In the genomic region with DNA sequence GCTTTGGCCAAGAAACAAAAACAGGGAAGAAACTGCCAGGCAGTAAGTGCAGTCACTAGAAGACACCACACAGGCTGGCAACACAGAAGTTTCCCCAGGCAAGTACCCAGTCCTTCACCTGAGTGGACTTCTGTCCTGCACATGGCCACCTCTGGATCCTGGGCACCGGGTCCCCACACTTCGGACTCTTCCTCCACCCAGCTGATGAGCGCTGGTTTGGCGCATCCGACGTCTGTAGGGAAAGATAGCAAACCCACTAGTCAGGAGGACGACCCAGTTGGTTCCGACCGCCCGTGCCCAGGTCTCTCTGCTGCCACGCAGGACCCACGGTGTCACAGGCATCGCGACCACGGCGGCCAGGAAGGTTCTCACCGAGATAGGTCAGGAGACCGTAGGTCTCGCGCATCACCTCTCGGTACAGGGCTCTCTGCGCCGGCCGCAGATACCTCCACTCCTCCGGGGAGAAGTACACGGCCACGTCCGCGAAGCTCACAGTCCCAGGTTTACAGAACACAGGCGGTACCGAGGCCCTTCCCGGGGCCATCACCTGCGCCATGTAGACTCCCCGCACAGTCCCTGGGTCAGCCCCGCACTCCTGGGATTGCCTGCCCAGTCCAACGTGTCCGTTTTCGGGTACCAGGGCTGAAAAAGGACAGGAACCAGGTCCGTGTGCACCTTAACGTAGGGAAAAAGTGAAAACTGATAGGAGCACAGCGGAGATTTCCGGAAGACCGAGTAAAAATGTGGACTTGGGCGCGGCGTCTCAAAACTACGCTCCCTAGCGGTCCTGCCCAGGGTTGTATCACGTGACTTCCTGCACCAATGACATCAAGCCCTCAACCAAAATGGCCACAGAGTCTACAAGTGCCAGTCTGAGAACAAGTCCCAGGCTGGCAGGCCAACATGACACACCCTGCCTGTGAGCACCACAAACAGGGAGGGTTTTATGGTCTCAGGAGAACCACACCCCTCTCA, we compare ENCODE assay signal across 8 mouse cellular contexts. TPM values are rescaled to one million over a fixed set of nuclear protein-coding genes. Genes with fewer than 3 reads are reported as not detected.
DNase-seq lines count a peak whose midpoint lies in the region; ATAC-seq lines count a peak whose summit lies in the region.
"Not testable (repeated sequence)": the region's sequence is repeated elsewhere in the genome, so short reads cannot be mapped to it uniquely, and the experiment has no call there.

TSS of gene Zfp747 (minus strand) at position 780 of the 975 bp plus-strand sequence.

- H3K36me3 ChIP-seq in hindbrain, embryonic 16.5 days (ENCODE audit: control insufficient read depth, insufficient read depth, low read length); macrophage (ENCODE audit: inconsistent target): not testable (repeated sequence)

- peak within 1 kb of the TSS; percentile 72 for H3K4me3 ChIP-seq in hindbrain, embryonic 16.5 days (ENCODE audit: low read length)
- peak within 1 kb of the TSS; percentile 91 for H3K4me3 ChIP-seq in macrophage (ENCODE audit: inconsistent target)

- peaks cover 12% of the 10 kb centered on the region; the same call in 1 of the 2 replicates for H3K79me2 ChIP-seq in macrophage (ENCODE audit: inconsistent target)

- not testable (repeated sequence) for H3K9me3 ChIP-seq in hindbrain, embryonic 16.5 days (ENCODE audit: control insufficient read depth, low read length)

- ATAC-seq in hindbrain, embryonic 16.5 days: peak; percentile 93

- WGBS in hindbrain, embryonic 16.5 days: 3% methylated on average over 48 of the region's 49 CpGs
- WGBS in macrophage (ENCODE audit: missing documents): 1% methylated on average over 41 of the region's 49 CpGs

- DNase-seq in T-cell, adult 2 months (ENCODE audit: low spot score): peak; percentile 92
- DNase-seq in cerebellum, postnatal 36 days: peak; percentile 94 to 99
- peak; percentile 88 to 94 for DNase-seq in frontal cortex, postnatal 36 days (ENCODE audit: low spot score in 2 of 2)
- peak; percentile 93 to 94 for DNase-seq in left cerebral cortex, adult 18-20 months (ENCODE audit: low spot score in 2 of 2)
- DNase-seq in right cerebral cortex, adult 18-20 months: peak; percentile 95
- peak; percentile 74 for DNase-seq in urinary bladder, postnatal 10 days (ENCODE audit: low spot score)

- H3K27ac ChIP-seq in hindbrain, embryonic 16.5 days (ENCODE audit: low read depth, low read length): peak within 1 kb of the TSS; percentile 79
- peak within 1 kb of the TSS; percentile 61 for H3K27ac ChIP-seq in macrophage

- peak within 1 kb of the TSS; percentile 71 for H3K4me2 ChIP-seq in hindbrain, embryonic 16.5 days (ENCODE audit: low read length)

- not testable (repeated sequence) for H3K4me1 ChIP-seq in hindbrain, embryonic 16.5 days (ENCODE audit: control insufficient read depth, insufficient read depth, low read depth, low read length)

- H3K27me3 ChIP-seq in hindbrain, embryonic 16.5 days (replicated peaks; ENCODE audit: control insufficient read depth, insufficient read depth, low read length): not testable (repeated sequence)

- peak within 1 kb of the TSS; percentile 80 for H3K9ac ChIP-seq in hindbrain, embryonic 16.5 days (ENCODE audit: low read depth, low read length)

RNA-seq across cellular contexts. Expression of gene Zfp747, which starts in this region (rescaled TPM):
- 8.7 and 9.3 TPM in 2 replicates for polyA plus RNA-seq in hindbrain, embryonic 16.5 days (2015; fragmentation: Nextera tagmentation; extraction: Ambion mirVana)
- total RNA-seq in left cerebral cortex, adult 18-20 months (2021): 1 to 10 TPM; 6.6 to 7.4 TPM
- total RNA-seq in macrophage (2018; cell fraction: chromatin; rRNA removed): 10 to 100 TPM in 14 of 26 experiments, 1 to 10 TPM in 12; 4.1 to 17.9 (median 10.2) TPM
- 1 to 10 TPM; 1.9 to 7.3 (median 4.6) TPM for total RNA-seq in macrophage (2018; cell fraction: cytosol; rRNA removed)
- 10 to 100 TPM in 10 of 26 experiments, 1 to 10 TPM in 16; 4.3 to 16.6 (median 9.1) TPM for total RNA-seq in macrophage (2018; cell fraction: nucleus; rRNA removed)
- 4.8 to 5.8 TPM (median 5.6 TPM) in 3 replicates for polyA plus RNA-seq in macrophage (2018)

Comparison
In these comparisons a context has a peak if more than half of its experiments do, and no peak if none do; other contexts are left out.
1. Peak in every context shown above with its lines: DNase-seq, ATAC-seq, H3K4me3 ChIP-seq and H3K27ac ChIP-seq.